Mouse (Mus musculus) lung, postnatal 14 days (tissue): ENCODE measurements around the gene D230025D16Rik.
"Not testable (repeated sequence)": the region's sequence is repeated elsewhere in the genome, so short reads cannot be mapped to it uniquely, and the experiment has no call there.

Source experiments
- DNase-seq: peaks from one replicate; pipeline ENCODE4 v3.0.0; 2021

Gene D230025D16Rik

DNA sequence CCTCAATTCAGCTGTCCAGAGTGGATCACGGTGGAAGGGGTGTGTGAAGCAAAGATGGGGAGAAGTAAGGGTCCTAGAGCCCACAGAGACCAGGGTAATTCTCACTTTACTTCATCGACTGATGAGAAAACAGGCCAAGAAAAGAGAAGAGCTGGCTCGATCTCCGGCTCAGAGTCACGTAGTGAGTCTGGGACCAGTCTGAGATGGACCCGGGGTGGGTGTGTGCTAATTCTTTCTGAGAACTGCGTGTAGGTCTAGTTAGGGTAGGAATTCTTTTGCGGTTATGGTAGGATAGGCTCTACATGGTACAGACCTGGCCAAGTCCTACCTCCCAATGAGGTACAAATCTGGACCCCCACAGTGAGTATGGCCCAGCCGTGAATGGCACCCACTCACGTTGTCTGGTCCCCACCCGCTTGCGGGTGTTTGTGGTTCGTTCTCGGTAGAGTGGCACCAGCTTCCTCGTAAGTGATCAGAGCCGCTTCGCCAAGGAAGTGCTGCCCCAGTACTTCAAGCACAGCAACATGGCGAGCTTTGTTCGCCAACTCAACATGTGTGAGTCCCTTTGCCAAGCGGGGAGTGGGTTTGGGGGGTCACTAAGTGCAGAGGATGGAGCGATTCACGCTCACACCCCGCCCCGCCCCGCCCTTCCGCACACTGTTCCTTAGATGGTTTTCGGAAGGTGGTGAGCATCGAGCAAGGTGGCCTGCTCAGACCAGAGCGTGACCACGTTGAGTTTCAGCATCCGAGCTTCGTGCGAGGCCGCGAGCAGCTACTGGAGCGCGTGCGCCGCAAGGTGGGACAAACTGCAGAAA, 45.4 kb downstream of the D230025D16Rik start:
- no peak for DNase-seq

DNA sequence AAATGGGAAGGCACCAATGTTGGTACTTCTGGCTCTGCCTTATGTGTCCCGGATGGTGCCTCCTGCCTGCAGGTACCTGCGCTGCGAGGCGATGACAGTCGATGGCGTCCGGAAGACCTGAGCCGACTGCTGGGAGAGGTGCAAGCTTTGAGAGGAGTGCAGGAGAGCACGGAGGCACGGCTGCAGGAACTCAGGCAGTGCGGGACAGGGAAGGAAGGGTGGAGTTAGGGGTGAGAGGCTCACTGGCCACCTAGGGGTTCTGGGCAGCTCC, 45.9 kb downstream of the D230025D16Rik start:
- DNase-seq: no peak

DNA sequence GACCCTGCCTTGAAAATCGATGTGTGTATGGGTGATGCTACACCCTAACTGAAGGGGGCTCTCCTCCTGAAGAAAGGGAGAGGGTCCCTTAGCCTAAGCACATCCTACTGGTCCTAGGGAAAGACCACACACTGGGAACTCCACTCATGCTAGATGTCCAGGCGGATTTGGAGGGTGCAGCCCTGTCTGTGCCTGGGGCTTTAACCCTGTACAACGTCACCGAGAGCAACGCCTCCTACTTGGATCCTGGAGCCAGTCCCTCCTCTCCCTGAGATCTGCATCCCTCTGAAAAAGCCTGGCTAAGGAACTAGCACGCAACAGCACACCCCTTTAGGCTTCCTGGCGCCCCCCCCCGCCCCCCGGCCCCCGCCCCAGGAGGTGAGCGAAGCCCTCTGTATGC, 50.4 kb downstream of the D230025D16Rik start:
- no peak for DNase-seq

DNA sequence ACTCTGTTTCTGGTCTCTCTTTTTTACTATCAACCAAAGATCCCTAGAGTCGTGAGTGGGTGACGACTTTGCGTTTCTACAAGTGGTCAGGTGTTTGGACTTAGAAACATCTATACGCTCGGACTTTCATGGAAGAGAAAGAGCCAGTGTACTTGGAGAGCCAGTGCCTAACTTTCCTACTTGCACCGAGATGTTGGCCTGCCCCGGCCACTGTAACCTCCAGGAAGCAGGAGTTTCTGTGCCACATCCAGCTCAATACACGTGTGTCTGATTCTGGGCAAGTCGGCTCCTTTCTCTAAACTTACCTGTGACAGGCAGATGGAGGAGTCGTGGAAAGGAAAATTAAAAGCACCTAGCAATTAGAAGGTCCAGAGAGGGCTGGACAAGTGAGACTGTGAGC, 50.9 kb downstream of the D230025D16Rik start, which contains the start of gene Nol3:
Gene Nol3, plus strand, starts transcription at position 301 of the 400 bp plus-strand sequence.
- DNase-seq: no peak

DNA sequence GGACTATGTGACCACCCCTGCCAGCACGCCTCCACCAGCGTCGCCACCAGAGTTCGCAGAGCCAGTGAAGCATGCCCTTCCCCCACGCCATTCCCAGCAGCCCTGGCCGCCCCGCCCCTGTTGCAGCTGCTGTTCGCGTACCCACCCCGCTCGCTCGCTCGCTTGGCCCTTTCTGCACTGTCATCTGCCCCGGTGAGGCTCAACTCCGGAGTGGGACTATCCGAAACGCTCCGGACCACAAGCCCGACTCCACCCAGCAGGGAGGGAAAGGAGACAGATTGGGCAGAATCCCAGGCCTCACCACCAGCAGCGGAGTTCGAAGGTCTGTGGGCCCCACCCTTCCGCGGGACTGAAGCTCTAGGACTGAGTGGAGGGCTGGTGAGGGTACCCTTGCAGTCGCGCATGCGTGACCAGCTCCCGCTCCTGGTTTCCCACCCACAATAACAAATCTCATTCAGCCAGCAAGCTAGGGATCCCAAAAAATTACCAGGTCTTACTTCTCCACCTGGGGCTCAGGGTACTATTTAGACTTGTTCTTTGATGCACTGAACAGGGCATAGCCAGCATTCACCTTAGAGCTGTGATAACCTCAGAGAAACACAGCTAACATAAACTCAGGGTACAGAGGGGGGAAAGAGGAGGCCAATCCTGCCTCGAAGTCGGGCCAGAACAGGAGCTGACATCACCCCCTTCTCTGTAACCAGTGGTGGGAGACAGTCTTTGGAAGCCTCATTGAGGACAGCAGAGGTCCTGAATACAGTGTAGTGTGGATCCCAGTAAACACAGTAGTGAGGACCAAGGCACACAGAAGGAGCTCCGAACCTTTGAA, 51.6 kb downstream of the D230025D16Rik start:
- peak; percentile 67 for DNase-seq

DNA sequence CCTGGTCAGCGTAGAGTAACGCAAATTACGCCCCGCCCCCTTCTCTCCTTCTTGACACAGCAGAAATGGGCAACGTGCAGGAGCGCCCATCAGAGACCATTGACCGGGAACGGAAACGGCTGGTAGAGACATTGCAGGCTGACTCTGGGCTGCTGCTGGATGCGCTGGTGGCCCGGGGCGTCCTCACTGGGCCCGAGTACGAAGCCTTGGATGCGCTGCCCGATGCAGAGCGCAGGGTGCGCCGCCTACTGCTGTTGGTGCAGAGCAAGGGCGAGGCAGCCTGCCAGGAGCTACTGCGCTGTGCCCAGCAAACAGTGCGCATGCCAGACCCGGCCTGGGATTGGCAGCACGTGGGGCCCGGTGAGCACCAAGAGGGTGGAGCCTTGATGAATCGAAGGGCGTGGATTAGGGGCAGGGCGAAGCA, 54.0 kb downstream of the D230025D16Rik start:
- peak; percentile 82 for DNase-seq

DNA sequence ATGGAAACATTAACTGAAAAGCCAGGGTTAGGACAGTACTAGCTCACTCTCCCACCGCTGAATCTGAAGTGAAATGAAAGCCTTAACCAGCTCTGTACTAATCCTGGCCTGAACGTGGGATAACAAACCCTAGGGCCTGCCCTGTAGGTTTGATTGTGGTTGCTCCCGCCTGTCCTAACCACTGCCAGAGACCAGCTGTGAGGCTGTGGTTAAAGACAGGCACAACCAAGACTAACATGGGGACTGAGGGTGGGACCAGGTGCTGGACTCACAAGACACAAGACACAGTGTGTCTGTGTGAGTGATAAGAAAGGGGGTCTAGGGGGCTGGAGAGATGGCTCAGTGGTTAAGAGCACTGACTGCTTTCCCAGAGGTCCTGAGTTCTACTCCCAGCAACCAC, 55.6 kb downstream of the D230025D16Rik start:
- no peak for DNase-seq

DNA sequence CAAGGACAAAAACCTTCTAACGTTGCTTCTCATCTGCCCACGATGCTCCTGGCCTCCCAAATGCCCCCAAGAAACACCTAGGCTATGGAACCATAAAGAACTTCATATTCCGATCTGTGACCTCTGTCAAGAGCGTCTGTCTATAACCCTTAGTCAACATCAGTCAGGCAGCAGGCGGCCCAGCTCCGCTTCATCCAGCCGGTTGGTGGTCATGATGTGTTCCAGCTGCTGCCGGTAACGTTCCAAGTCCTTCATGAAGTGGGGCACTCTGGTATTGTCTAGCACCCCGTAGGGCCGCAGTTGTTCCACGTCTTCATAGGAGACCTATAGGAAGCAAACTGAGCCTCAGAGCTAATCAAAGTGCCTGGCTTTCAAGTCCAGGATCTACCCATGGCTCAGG, 56.9 kb downstream of the D230025D16Rik start:
- peak; percentile 64 for DNase-seq

DNA sequence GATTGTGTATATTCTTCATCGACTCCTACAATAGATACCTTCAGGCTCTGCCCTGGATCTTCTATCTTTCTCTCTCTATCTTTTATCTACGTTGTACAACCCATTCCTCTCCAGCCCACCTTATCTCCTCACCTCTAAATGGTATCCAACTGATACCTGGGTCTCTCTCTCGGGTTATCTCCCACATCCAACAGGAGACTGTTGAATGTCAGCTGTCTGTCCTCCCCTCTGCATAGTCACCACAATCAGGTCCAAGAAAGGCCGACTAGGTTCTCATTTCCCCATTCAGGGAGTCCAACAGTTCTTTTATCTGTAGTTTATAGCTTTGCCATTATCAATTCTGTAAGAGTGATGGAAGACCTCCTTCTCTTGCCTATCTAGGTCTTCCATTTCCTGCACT, 57.3 kb downstream of the D230025D16Rik start:
- DNase-seq: no peak

DNA sequence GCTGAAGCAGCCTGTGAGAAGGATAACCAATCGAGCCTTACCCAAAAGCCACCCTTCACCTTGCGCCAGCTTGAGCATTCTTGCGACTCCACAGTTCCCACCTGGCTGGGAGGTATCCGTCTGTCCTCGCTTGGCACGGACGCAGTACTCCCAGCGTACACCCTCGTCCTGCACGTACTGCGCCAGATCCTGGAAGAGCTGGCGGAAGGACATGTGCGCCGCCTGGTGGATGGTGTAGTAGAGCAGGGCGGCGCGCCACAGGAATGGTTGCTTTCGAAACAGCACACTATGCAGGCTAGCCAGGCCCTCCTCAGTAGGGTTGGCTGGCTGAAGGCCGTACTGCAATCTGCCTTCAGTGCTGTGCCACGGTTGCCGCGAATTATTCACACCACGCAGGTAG, 58.1 kb downstream of the D230025D16Rik start:
- DNase-seq: peak; percentile 80

DNA sequence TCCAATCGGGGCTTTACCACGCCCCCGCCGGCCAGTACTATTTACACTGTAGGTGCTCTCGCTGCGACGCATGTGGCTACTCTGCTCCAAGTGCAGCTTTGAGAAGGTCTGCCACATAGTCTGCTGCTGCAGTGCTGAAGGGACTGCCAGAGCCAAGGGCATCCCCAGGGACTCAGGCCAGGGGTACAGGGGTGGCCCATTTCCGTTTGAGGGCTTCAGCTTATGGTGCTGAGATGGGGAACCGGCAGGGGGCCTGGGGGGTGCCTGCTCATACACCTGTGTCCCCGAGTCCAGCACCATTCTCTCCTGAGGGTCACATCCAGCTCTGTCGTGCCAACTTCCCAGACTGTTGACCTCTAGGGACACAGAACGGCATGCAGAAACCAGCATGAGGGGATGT, 60.6 kb downstream of the D230025D16Rik start:
- no peak for DNase-seq

DNA sequence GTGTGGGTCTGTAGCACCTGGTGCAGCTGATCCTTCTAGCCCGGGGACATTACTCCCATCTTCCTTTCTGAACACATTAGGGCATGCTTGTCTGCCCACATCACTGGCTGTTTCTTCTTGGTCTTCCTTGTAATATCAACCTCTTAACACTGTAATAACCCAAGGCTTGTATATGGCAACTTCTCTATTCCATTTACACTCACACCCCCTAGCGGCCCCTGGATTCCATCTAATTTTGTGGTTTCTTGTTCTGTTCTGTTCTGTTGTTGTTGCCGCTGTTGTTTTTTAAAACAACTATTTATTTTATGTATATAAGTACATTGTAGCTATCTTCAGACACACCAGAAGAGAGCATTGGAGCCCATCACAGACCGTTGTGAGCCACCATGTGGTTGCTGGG, 62.0 kb downstream of the D230025D16Rik start:
- no peak for DNase-seq

DNA sequence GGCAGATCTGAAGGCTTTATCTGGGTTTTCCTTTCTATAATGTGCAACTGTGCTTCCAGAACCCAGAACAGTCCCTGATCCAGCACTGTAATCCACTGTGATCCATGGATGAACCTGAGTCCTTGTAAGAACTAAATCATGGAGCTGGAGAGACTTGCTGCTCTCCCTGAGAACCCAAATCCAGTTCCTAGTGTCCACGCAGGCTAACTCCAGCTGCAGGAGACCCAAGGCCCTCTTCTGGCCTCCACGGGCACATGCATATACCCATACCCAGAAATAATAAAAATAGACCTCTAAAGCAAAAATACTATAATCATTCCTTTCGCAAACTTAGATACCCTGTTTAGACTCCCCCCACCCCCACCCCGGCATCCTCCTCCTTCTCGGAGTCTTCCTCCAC, 63.3 kb downstream of the D230025D16Rik start:
- no peak for DNase-seq

DNA sequence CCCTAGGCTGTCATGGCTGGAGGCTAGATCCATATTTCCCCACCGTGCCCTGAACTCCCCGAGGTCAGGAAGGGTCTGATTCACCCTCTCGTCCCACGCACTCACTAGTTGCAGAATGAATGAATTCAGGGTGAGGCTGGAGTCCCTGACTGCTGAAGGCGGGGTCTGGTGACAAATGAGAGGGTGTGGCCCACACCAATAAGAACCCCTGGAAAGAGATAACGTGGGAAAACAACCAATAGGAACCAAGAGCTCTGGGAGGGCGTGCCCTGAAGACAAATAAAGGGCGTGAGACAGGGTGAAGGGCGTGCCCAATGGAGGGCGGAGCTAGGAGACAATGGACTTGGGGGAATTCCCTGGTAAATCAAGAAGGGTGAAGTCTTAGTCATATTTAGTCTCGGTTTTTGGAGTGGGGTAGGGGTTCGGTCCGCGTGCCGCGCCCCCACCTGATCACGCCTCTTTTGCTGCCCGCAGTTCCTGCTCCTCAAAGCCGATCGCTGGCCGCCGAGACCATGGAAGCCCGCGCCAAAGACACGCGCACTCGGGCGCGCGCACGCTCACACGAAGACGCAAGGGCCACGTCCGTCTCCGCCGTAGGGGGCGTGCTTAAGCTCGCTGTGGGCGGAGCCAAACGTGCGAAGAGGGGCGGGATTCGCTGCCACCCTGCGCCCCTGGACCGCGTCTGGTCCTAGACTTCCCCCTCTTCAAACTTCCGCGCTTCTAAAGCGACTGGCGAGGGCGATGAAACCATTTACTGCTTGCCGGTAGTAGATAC, 64.2 kb downstream of the D230025D16Rik start:
- peak; percentile 93 for DNase-seq

DNA sequence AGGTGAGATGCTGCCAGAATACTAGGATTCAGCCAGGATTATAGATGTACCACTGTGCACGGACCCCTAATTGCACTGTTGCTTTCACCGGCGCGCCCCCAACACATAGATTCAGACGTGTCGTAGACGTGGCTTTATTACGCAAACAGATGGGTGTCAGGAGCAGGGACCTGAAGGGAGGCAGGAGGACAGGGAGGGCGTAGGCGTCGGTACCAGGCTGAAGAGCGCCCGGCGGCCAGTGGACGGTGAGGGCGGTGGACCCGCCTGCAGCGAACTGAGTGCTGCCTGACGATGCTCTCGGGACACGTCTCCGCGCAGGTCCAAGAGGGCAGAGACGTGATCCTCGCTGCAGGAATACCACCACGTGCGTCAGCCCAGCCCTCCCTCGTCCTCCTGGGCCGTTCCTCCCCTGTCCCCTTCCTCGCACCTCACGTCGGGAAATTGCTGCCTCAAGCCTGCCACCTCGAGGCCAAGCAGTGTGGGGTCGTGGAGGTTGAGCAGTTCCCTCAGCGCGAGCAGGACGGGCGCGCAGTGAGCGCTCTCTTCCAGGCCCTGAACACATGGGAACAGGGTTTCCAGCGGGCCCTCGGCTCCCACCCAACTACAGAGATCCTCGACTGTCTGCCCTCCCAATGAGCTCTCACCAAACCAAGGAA, 65.0 kb downstream of the D230025D16Rik start, which contains the start of gene 4931428F04Rik:
Gene 4931428F04Rik, minus strand, starts transcription at position 60 of the 656 bp plus-strand sequence.
- DNase-seq: peak; percentile 50

DNA sequence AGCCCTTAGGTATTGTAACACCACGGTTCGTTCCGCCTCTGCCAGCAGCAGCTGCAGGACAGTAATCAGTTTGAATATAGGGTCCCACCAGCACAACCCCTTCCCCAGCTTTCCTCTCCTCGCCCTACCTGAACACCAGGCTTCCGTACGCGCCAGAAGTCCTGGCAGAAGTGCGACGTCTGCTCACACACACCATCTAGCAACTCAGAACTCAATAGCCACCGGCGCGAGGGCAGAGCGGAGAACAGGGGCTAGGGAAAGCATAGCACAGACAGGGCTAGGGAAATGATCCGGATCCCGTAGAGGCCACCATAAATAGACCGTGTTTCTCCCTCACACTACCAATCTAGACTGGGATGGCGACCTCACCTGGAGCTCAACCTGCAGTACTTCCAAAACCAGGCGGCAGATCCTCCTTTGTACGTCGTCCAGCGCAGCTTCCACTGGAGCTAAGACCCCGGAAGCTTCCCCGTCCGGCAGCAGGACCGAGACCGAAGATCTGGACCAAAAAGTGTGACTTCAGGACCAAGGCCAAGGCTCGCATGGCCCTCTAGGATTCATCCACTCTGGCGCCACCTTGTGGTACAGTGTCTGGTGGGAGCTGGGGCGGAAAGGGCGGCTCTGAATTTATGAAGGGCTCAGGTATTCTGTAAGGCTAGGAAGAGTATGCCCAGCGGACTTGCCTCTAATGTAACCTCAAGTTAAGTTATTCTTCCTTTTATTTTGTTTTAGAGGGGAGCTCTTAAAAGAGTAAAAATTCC, 65.8 kb downstream of the D230025D16Rik start:
- peak; percentile 98 for DNase-seq

DNA sequence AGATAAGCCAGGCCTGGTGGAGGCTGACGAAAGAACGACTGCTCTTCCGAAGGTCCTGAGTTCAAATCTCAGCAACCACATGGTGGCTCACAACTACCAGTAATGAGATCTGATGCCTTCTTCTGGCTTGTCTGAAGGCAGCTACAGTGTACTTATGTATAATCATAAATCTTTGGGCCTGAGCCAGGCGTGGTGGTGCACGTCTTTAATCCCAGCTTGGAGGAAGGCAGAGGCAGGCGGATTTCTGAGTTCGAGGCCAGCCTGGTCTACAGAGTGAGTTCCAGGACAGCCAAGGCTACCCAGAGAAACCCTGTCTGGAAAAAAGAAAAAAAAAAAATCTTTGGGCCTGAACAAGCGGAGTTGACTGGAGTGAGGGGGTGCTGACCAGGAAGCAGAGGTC, 66.4 kb downstream of the D230025D16Rik start:
- DNase-seq: not testable (repeated sequence)

DNA sequence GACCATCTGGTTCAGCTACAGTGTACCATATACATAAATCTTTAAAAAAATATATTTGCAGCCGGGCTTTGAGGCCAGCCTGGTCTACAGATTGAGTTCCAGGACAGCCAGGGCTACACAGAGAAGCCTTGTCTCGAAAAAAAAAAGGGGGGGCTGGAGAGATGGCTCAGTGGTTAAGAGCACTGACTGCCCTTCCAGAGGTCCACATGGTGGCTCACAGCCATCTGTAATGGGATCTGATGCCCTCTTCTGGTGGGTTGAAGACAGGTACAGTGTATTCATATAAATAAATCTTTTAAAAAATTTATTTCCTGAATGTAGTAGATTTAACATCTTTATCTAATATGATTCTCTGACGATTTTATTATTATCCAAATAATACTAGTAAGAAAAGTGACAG, 66.9 kb downstream of the D230025D16Rik start:
- DNase-seq: not testable (repeated sequence)

DNA sequence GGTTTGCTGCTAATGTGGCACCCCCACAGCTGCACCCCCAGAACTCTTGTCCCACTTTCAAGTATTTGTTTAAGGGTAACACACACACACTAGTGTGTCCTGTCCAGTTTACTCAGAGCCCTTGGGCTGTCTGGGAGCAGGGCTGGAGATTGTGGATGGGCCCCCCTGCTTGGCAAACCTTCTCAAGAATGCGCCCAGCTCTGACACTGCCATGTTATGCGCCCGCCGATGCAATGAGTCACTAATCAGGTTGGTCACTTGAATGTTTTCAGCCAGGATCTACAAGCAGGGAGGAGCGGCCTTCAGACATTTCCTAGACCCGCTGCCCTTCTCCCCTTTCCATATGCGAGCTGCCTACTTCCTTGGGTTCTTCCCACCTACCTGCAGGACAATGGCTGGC, 67.5 kb downstream of the D230025D16Rik start:
- no peak for DNase-seq

DNA sequence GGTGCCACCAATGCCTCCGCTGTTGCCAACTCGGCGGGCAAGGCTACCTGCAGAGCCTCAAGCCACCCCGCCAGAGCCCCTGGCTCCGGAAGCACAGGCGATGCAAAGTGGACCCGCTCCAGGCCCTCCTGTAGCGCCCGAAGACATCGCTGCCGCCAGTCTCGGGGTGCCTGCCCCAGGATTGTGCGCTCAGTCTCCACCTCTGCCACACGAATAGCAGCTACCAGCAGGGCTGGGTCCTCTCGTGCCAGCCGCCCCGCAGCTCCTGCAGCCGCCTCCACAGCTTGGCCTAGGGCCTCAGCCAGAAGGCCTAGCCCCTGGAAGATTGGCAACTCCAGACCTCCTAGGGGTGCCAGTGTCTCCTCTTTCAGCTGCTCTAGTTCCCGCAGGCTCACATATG, 68.5 kb downstream of the D230025D16Rik start:
- DNase-seq: no peak

DNA sequence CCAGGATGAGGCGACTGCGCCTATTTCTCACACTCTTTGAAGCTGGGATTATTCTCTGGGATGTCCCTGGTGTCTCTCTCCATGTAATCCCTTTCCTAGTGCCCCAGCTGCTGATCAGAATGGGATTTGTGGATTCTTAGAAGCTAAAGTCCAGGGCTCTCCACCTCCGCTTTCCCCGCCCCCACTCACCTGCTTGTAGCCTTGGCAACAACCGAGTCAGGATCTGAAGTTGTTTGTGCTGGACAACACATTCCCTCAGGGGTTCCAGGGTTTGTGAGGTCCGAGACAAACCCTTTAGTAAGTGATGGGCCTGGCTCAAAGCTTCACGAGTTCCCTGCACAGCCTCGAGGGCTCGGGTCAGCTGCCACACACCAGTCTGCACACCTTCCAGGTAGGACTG, 69.8 kb downstream of the D230025D16Rik start:
- DNase-seq: no peak

DNA sequence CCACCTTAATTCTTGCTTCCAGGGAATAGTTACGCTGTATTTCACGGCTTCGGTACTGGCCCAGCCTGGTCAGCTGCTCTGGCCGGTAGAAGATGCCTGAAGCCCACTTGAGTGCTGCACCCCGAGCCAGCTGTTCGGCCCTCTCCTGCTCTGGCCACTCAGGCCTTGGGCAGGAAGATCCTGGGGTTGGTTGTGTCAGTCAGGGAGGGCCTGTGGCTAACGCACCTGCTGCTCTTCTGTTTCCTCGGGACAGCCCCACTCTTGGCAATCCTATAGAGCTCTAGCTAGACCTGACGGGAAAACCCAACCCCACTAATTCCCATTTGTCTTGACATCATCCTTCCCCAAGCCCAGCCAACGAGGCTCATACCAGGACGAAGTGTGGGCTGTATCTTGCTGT, 70.3 kb downstream of the D230025D16Rik start:
- no peak for DNase-seq
